Mouse (Mus musculus) brain, embryonic 18.5 days (tissue): ENCODE data around the gene Tle4.

Experiments used
- DNase-seq: peaks from one replicate; pipeline ENCODE4 v3.0.0-alpha.2; 2012; ENCODE audit warnings: low read depth, low spot score

The Tle4 gene

GRCm38 (mm10) chr19:14532861-14533260 lies 65.0 kb downstream of the Tle4 start:
- no peak for DNase-seq

- no peak for DNase-seq
These were observed 77.6 kb downstream of the Tle4 start for GRCm38 (mm10) chr19:14520098-14520802.

GRCm38 (mm10) chr19:14519186-14519585 lies 78.7 kb downstream of the Tle4 start:
- no peak for DNase-seq

- no peak for DNase-seq
These were observed 79.3 kb downstream of the Tle4 start for GRCm38 (mm10) chr19:14518438-14519044.

- DNase-seq, result no peak
These were observed 81.4 kb downstream of the Tle4 start for GRCm38 (mm10) chr19:14516420-14516819.

GRCm38 (mm10) chr19:14508819-14509218 lies 89.0 kb downstream of the Tle4 start:
- no peak for DNase-seq

- no peak for DNase-seq
These were observed 89.9 kb downstream of the Tle4 start for GRCm38 (mm10) chr19:14507911-14508310.

GRCm38 (mm10) chr19:14506875-14507670 lies 90.8 kb downstream of the Tle4 start:
- DNase-seq, result no peak

GRCm38 (mm10) chr19:14505885-14506548 lies 91.8 kb downstream of the Tle4 start:
- DNase-seq, result no peak

- DNase-seq, result no peak
These were observed 92.5 kb downstream of the Tle4 start for GRCm38 (mm10) chr19:14505401-14505800.

- DNase-seq, result no peak
These were observed 94.0 kb downstream of the Tle4 start for GRCm38 (mm10) chr19:14503862-14504261.

- no peak for DNase-seq
These were observed 95.6 kb downstream of the Tle4 start for GRCm38 (mm10) chr19:14502234-14502633.

GRCm38 (mm10) chr19:14499835-14500425 lies 97.9 kb downstream of the Tle4 start:
- no peak for DNase-seq

GRCm38 (mm10) chr19:14493047-14493446 lies 104.8 kb downstream of the Tle4 start:
- DNase-seq, result no peak

- no peak for DNase-seq
These were observed 110.7 kb downstream of the Tle4 start for GRCm38 (mm10) chr19:14487180-14487579.

GRCm38 (mm10) chr19:14485176-14485575 lies 112.7 kb downstream of the Tle4 start:
- DNase-seq, result no peak

- DNase-seq, result no peak
These were observed 115.2 kb downstream of the Tle4 start for GRCm38 (mm10) chr19:14482562-14483138.

GRCm38 (mm10) chr19:14481796-14482561 lies 115.9 kb downstream of the Tle4 start:
- DNase-seq, result no peak

GRCm38 (mm10) chr19:14479711-14480110 lies 118.1 kb downstream of the Tle4 start:
- no peak for DNase-seq

- no peak for DNase-seq
These were observed 128.5 kb downstream of the Tle4 start for GRCm38 (mm10) chr19:14469325-14469724.

GRCm38 (mm10) chr19:14468733-14469132 lies 129.1 kb downstream of the Tle4 start:
- no peak for DNase-seq
